Mouse (Mus musculus) spleen, adult 2 months (tissue): ENCODE data around the gene Ptpro.

Source experiments
- CTCF ChIP-seq: fragments of 200-500 bp; IDR thresholded peaks from 2 replicates; pipeline ENCODE4 v1.5.1; 2011; ENCODE audit warnings: mild to moderate bottlenecking, inconsistent platforms; ENCODE audit not compliant: insufficient read depth, insufficient read length, insufficient replicate concordance; ENCODE audit errors: extremely low read depth
- POLR2A ChIP-seq: fragments of 200-500 bp; IDR thresholded peaks from 2 replicates; pipeline ENCODE4 v1.6.1; 2011; ENCODE audit warnings: low read depth, low read length, inconsistent platforms

GRCm38 (mm10) chr6:137268019-137268418 is 15.9 kb downstream of the Ptpro start:
- TF ChIP-seq POLR2A (no peak), CTCF (no peak)
